Mouse (Mus musculus) lung, embryonic 16.5 days (tissue): ENCODE measurements at regions not wholly inside any gene's neighbourhood (a gene's known extent, or its start where the extent isn't known, plus 50 kb on each side); places are given as distances from the start of the nearest gene placed in this dataset.

Experiments used
- ATAC-seq: fragments of 200-750 bp; cut with Nextera tagmentation; 2 replicates; pipeline ENCODE4 v1.8.0; 2017; ENCODE audit warnings: low read depth, mild to moderate bottlenecking, moderate library complexity
- H3K27ac ChIP-seq: fragments of 300-500 bp; sonication (generic); 2 replicates; pipeline ENCODE4 v1.5.1; 2014; ENCODE audit warnings: mild to moderate bottlenecking, control low read depth, low read length
- H3K27me3 ChIP-seq: fragments of 300-500 bp; sonication (generic); 2 replicates; pipeline ENCODE4 v1.6.1; 2014; ENCODE audit warnings: low read depth, low read length, mixed read lengths; ENCODE audit not compliant: control insufficient read depth, insufficient read depth
- H3K36me3 ChIP-seq: fragments of 300-500 bp; sonication (generic); 2 replicates; pipeline ENCODE4 v1.6.1; 2014; ENCODE audit warnings: low read length; ENCODE audit not compliant: control insufficient read depth, insufficient read depth
- H3K4me1 ChIP-seq: fragments of 300-500 bp; sonication (generic); replicated peaks from 2 replicates; pipeline ENCODE4 v1.6.1; 2014; ENCODE audit warnings: low read length, mixed read lengths; ENCODE audit not compliant: control insufficient read depth, insufficient read depth
- H3K4me2 ChIP-seq: fragments of 300-500 bp; sonication (generic); 2 replicates; pipeline ENCODE4 v1.6.1; 2014; ENCODE audit warnings: low read depth, low read length, control low read depth
- H3K4me3 ChIP-seq: fragments of 300-500 bp; sonication (generic); 2 replicates; pipeline ENCODE4 v1.5.1; 2014; ENCODE audit warnings: mild to moderate bottlenecking, low read length, control low read depth
- H3K9ac ChIP-seq: fragments of 300-500 bp; sonication (generic); 2 replicates; pipeline ENCODE4 v1.6.1; 2014; ENCODE audit warnings: low read length, control low read depth
- H3K9me3 ChIP-seq: fragments of 300-500 bp; sonication (generic); 2 replicates; pipeline ENCODE4 v1.6.1; 2016; ENCODE audit warnings: low read length; ENCODE audit not compliant: control insufficient read depth
- WGBS: fragments of 180-500 bp; shearing (Covaris S2); extraction: QIAGEN DNeasy Blood & Tissue Kit; methylation state at CpG from one replicate; pipeline ENCODE4 v1.1.7; 2014; 5-methylcytosine and 5-hydroxymethylcytosine counted together

- H3K27ac ChIP-seq: no peak overlapping the region
- 79% methylated on average over 8 of the region's 8 CpGs for WGBS
- H3K9ac ChIP-seq: no peak overlapping the region
- ATAC-seq: no peak
- no peaks in the 10 kb centered on the region for H3K36me3 ChIP-seq
- no peaks in the 10 kb centered on the region for H3K9me3 ChIP-seq
- H3K4me3 ChIP-seq: no peak overlapping the region
- H3K4me2 ChIP-seq: no peak overlapping the region
- no peaks in the 10 kb centered on the region for H3K4me1 ChIP-seq
- H3K27me3 ChIP-seq: no peaks in the 10 kb centered on the region
Measured at GRCm38 (mm10) chr17:14493751-14494320, 200.2 kb downstream of the Thbs2 start.

GRCm38 (mm10) chr17:14492936-14493335 is 201.1 kb downstream of the Thbs2 start:
- Histone ChIP-seq H3K4me3 (no peak overlapping the region), H3K27me3 (no peaks in the 10 kb centered on the region), H3K4me1 (no peaks in the 10 kb centered on the region), H3K9ac (no peak overlapping the region), H3K4me2 (no peak overlapping the region), H3K27ac (no peak overlapping the region), H3K9me3 (no peaks in the 10 kb centered on the region), H3K36me3 (no peaks in the 10 kb centered on the region)
- WGBS: 65% methylated on average over 10 of the region's 10 CpGs
- no peak for ATAC-seq

GRCm38 (mm10) chr17:14481746-14482145 is 202.4 kb downstream of the Smoc2 start:
- Histone ChIP-seq H3K27me3 (no peaks in the 10 kb centered on the region), H3K27ac (no peak overlapping the region), H3K4me3 (no peak overlapping the region), H3K9ac (no peak overlapping the region), H3K36me3 (no peaks in the 10 kb centered on the region), H3K9me3 (no peaks in the 10 kb centered on the region), H3K4me1 (no peaks in the 10 kb centered on the region), H3K4me2 (no peak overlapping the region)
- 85% methylated on average over 6 of the region's 6 CpGs for WGBS
- ATAC-seq: no peak

DNA sequence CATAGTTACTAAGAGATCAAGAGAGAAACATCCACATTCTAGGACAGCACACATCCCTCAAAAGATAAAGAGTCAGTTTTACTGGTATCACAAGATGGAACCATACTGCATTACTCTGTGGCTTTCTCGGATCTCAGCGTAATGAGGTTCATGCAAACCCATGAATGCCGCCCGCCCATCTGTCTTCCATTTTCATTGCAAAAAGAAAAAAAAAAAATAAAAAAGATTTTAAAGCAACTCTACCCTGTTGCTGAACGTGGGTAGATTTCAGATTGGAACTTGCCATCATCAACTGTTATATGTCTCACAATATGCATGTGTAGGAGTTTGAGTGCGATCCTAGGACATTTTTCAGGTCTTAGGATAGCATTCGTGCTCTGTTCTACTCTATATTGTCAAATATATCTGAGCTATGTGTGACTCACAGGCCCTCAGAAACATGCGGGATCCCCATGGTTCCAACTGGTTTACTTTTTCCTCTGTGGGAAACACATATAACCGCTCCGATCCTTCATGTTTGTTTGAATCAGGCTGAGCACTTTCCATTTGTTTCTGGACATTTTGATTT is 199.7 kb downstream of the Smoc2 start:
- no peaks in the 10 kb centered on the region for H3K36me3 ChIP-seq
- ATAC-seq: no peak
- no peak overlapping the region for H3K27ac ChIP-seq
- no peak overlapping the region for H3K4me2 ChIP-seq
- 91% methylated on average over 10 of the region's 10 CpGs for WGBS
- no peak overlapping the region for H3K4me3 ChIP-seq
- H3K4me1 ChIP-seq: peaks cover 16% of the 10 kb centered on the region
- H3K9ac ChIP-seq: no peak overlapping the region
- no peaks in the 10 kb centered on the region for H3K9me3 ChIP-seq
- no peaks in the 10 kb centered on the region for H3K27me3 ChIP-seq

GRCm38 (mm10) chr17:14476707-14477106 is 197.4 kb downstream of the Smoc2 start:
- no peaks in the 10 kb centered on the region for H3K27me3 ChIP-seq
- no peak overlapping the region for H3K27ac ChIP-seq
- H3K4me2 ChIP-seq: no peak overlapping the region
- no peaks in the 10 kb centered on the region for H3K36me3 ChIP-seq
- peaks cover 16% of the 10 kb centered on the region for H3K4me1 ChIP-seq
- 61% methylated on average over 12 of the region's 12 CpGs for WGBS
- no peak overlapping the region for H3K4me3 ChIP-seq
- ATAC-seq: no peak
- H3K9me3 ChIP-seq: no peaks in the 10 kb centered on the region
- H3K9ac ChIP-seq: no peak overlapping the region

- peak overlapping the region; percentile 70 for H3K27ac ChIP-seq
- H3K27me3 ChIP-seq: no peaks in the 10 kb centered on the region
- no peak overlapping the region for H3K4me3 ChIP-seq
- peak overlapping the region; percentile 29 for H3K4me2 ChIP-seq
- peak overlapping the region; percentile 11; the same call in 1 of the 2 replicates for H3K9ac ChIP-seq
- no peaks in the 10 kb centered on the region for H3K9me3 ChIP-seq
- no peaks in the 10 kb centered on the region for H3K36me3 ChIP-seq
- peaks cover 16% of the 10 kb centered on the region for H3K4me1 ChIP-seq
- WGBS: 11% methylated on average over 23 of the region's 23 CpGs
- ATAC-seq: peak; percentile 92
Measured at GRCm38 (mm10) chr17:14475778-14476647, 196.7 kb downstream of the Smoc2 start.

- H3K4me2 ChIP-seq: no peak overlapping the region
- peak; percentile 47; the same call in 1 of the 2 replicates for ATAC-seq
- no peaks in the 10 kb centered on the region for H3K9me3 ChIP-seq
- H3K27ac ChIP-seq: peak overlapping the region; percentile 13; the same call in 1 of the 2 replicates
- 8% methylated on average over 4 of the region's 4 CpGs for WGBS
- H3K4me1 ChIP-seq: peaks cover 16% of the 10 kb centered on the region
- 0 out of 2 replicates have a peak overlapping the region, but pooled peaks have one; percentile 9 for H3K9ac ChIP-seq
- H3K36me3 ChIP-seq: no peaks in the 10 kb centered on the region
- H3K27me3 ChIP-seq: no peaks in the 10 kb centered on the region
- no peak overlapping the region for H3K4me3 ChIP-seq
Measured at GRCm38 (mm10) chr17:14475277-14475676, 196.0 kb downstream of the Smoc2 start.

GRCm38 (mm10) chr17:14468754-14469488 is 189.6 kb downstream of the Smoc2 start:
- no peak overlapping the region for H3K27ac ChIP-seq
- H3K9me3 ChIP-seq: no peaks in the 10 kb centered on the region
- H3K4me2 ChIP-seq: no peak overlapping the region
- no peak overlapping the region for H3K9ac ChIP-seq
- no peaks in the 10 kb centered on the region for H3K27me3 ChIP-seq
- no peak for ATAC-seq
- no peak overlapping the region for H3K4me3 ChIP-seq
- no peaks in the 10 kb centered on the region for H3K36me3 ChIP-seq
- no peaks in the 10 kb centered on the region for H3K4me1 ChIP-seq
- 56% methylated on average over 6 of the region's 6 CpGs for WGBS

DNA sequence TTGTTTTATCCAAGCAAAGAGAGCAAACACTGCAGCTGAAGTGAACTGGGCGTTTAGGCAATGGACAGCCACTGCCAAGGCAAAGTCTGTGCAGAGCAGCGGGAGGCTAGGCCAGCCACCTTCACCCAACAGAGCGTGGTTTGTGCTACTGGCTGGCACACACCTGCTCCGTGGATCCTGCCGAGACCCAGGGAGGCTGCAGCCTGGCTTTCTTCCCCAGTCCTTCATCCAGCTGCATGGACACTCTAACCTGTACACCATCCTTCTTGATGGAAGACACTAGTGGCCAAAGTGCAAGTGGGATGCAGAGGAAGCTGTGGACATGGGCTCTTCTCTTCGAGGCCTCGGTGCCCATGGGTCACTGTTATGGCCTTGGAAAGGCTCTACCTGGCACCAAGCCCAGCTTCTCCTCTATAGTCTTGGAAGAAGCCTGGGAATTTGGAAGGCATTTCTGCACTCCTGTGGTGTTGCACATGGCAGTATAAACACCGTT is 176.0 kb downstream of the Smoc2 start:
- WGBS: 24% methylated on average over 8 of the region's 8 CpGs
- no peaks in the 10 kb centered on the region for H3K36me3 ChIP-seq
- H3K27me3 ChIP-seq: no peaks in the 10 kb centered on the region
- H3K9me3 ChIP-seq: no peaks in the 10 kb centered on the region
- H3K9ac ChIP-seq: no peak overlapping the region
- H3K4me3 ChIP-seq: no peak overlapping the region
- no peak overlapping the region for H3K4me2 ChIP-seq
- H3K27ac ChIP-seq: peak overlapping the region; percentile 71
- H3K4me1 ChIP-seq: peaks cover 17% of the 10 kb centered on the region
- peak; percentile 72 for ATAC-seq
